Mouse (Mus musculus) limb, embryonic 13.5 days (tissue): Measurements from ENCODE around the gene Tril. TPM values are rescaled to one million over a fixed set of nuclear protein-coding genes. Genes with fewer than 3 reads are reported as not detected.

Experiments used
- ATAC-seq: fragments of 200-750 bp; cut with Nextera tagmentation; 2 replicates; pipeline ENCODE4 v1.8.0; 2017; ENCODE audit warnings: low read depth, moderate number of reproducible peaks, moderate TSS enrichment; ENCODE audit not compliant: low FRiP score
- H3K27ac ChIP-seq: fragments of 300-500 bp; sonication (generic); 2 replicates; pipeline ENCODE4 v1.5.1; 2015; ENCODE audit warnings: inconsistent platforms, mild to moderate bottlenecking, moderate library complexity
- H3K27me3 ChIP-seq: fragments of 300-500 bp; sonication (generic); 2 replicates; pipeline ENCODE4 v1.6.1; 2015; ENCODE audit warnings: mild to moderate bottlenecking, inconsistent platforms
- H3K36me3 ChIP-seq: fragments of 300-500 bp; sonication (generic); 2 replicates; pipeline ENCODE4 v1.6.1; 2015; ENCODE audit warnings: inconsistent platforms, mild to moderate bottlenecking, moderate library complexity
- H3K4me1 ChIP-seq: fragments of 300-500 bp; sonication (generic); 2 replicates; pipeline ENCODE4 v1.6.1; 2015; ENCODE audit warnings: inconsistent platforms
- H3K4me2 ChIP-seq: fragments of 300-500 bp; sonication (generic); replicated peaks from 2 replicates; pipeline ENCODE4 v1.6.1; 2015; ENCODE audit warnings: inconsistent platforms, mild to moderate bottlenecking, moderate library complexity
- H3K4me3 ChIP-seq: fragments of 300-500 bp; sonication (generic); 2 replicates; pipeline ENCODE4 v1.5.1; 2015; ENCODE audit warnings: moderate library complexity, mild to moderate bottlenecking, inconsistent platforms
- H3K9ac ChIP-seq: fragments of 300-500 bp; sonication (generic); 2 replicates; pipeline ENCODE4 v1.6.1; 2015; ENCODE audit warnings: mild to moderate bottlenecking, inconsistent platforms
- H3K9me3 ChIP-seq: fragments of 300-500 bp; sonication (generic); 2 replicates; pipeline ENCODE4 v1.6.1; 2016; ENCODE audit warnings: inconsistent platforms
- WGBS: fragments of 180-500 bp; shearing (Covaris S2); methylation state at CpG from one replicate; pipeline ENCODE4 v1.1.7; 2015; 5-methylcytosine and 5-hydroxymethylcytosine counted together
- polyA plus RNA-seq: library from polyadenylated mRNA; unstranded; fragments of >200 nt; fragmentation: Nextera tagmentation; extraction: Ambion mirVana; gene quantifications from 2 replicates; pipeline ENCODE4 v1.2.1, GENCODE M21; 2015

The Tril gene
- polyA plus RNA-seq: 93.3 and 104 TPM in 2 replicates

- peaks cover 13% of the 10 kb centered on the region; the same call in 1 of the 2 replicates for H3K27me3 ChIP-seq
- H3K4me2 ChIP-seq: peak within 1 kb of the TSS; percentile 99
- peaks cover 4% of the 10 kb centered on the region; the same call in 1 of the 2 replicates for H3K36me3 ChIP-seq
- peak within 1 kb of the TSS; percentile 91 for H3K9ac ChIP-seq
- H3K9me3 ChIP-seq: no peaks in the 10 kb centered on the region
- H3K27ac ChIP-seq: peak within 1 kb of the TSS; percentile 98
- 0% methylated on average over 43 of the region's 43 CpGs for WGBS
- H3K4me3 ChIP-seq: peak within 1 kb of the TSS; percentile 68
- H3K4me1 ChIP-seq: peaks cover 57% of the 10 kb centered on the region
- ATAC-seq: peak; percentile 82
Measured at GRCm38 (mm10) chr6:53820486-53820985, at the start of gene Tril. Gene Tril (minus strand): TSS chr6:53820830.

GRCm38 (mm10) chr6:53863011-53863410 is 42.4 kb upstream of the Tril start:
- no peaks in the 10 kb centered on the region for H3K9me3 ChIP-seq
- H3K4me3 ChIP-seq: no peak overlapping the region
- 77% methylated on average over 2 of the region's 2 CpGs for WGBS
- ATAC-seq: no peak
- no peak overlapping the region for H3K9ac ChIP-seq
- no peak overlapping the region for H3K27ac ChIP-seq
- H3K27me3 ChIP-seq: no peaks in the 10 kb centered on the region
- peaks cover 5% of the 10 kb centered on the region for H3K4me1 ChIP-seq
- no peak overlapping the region for H3K4me2 ChIP-seq
- H3K36me3 ChIP-seq: no peaks in the 10 kb centered on the region

- H3K9ac ChIP-seq: no peak overlapping the region
- no peak overlapping the region for H3K4me2 ChIP-seq
- 42% methylated on average over 1 of the region's 1 CpGs for WGBS
- no peaks in the 10 kb centered on the region for H3K27me3 ChIP-seq
- H3K4me1 ChIP-seq: peaks cover 30% of the 10 kb centered on the region
- no peak overlapping the region for H3K4me3 ChIP-seq
- H3K27ac ChIP-seq: no peak overlapping the region
- no peak for ATAC-seq
- H3K36me3 ChIP-seq: no peaks in the 10 kb centered on the region
- H3K9me3 ChIP-seq: no peaks in the 10 kb centered on the region
Measured at GRCm38 (mm10) chr6:53859106-53859505, 38.5 kb upstream of the Tril start.

GRCm38 (mm10) chr6:53857822-53858221 is 37.2 kb upstream of the Tril start:
- 60% methylated on average over 7 of the region's 7 CpGs for WGBS
- no peak for ATAC-seq
- no peak overlapping the region for H3K27ac ChIP-seq

GRCm38 (mm10) chr6:53856775-53857174 is 36.1 kb upstream of the Tril start:
- 85% methylated on average over 2 of the region's 2 CpGs for WGBS
- no peak for ATAC-seq
- no peak overlapping the region for H3K27ac ChIP-seq

More at GRCm38 (mm10) chr6:53857822-53858221, 37.2 kb upstream of the Tril start:
- Histone ChIP-seq H3K36me3 (no peaks in the 10 kb centered on the region), H3K4me2 (no peak overlapping the region), H3K9ac (no peak overlapping the region), H3K9me3 (no peaks in the 10 kb centered on the region), H3K27me3 (no peaks in the 10 kb centered on the region), H3K4me1 (peaks cover 31% of the 10 kb centered on the region), H3K4me3 (no peak overlapping the region)

GRCm38 (mm10) chr6:53854971-53855856 is 34.6 kb upstream of the Tril start:
- WGBS: 65% methylated on average over 12 of the region's 12 CpGs
- Histone ChIP-seq H3K9me3 (no peaks in the 10 kb centered on the region), H3K4me3 (no peak overlapping the region), H3K4me1 (peaks cover 31% of the 10 kb centered on the region), H3K27me3 (no peaks in the 10 kb centered on the region), H3K4me2 (no peak overlapping the region), H3K9ac (no peak overlapping the region), H3K27ac (peak overlapping the region; percentile 52; the same call in 1 of the 2 replicates), H3K36me3 (no peaks in the 10 kb centered on the region)
- ATAC-seq: peak; percentile 86

More at GRCm38 (mm10) chr6:53856775-53857174, 36.1 kb upstream of the Tril start:
- no peak overlapping the region for H3K4me3 ChIP-seq
- H3K4me1 ChIP-seq: peaks cover 31% of the 10 kb centered on the region
- no peaks in the 10 kb centered on the region for H3K9me3 ChIP-seq
- no peaks in the 10 kb centered on the region for H3K36me3 ChIP-seq
- no peak overlapping the region for H3K4me2 ChIP-seq
- no peak overlapping the region for H3K9ac ChIP-seq
- H3K27me3 ChIP-seq: no peaks in the 10 kb centered on the region

GRCm38 (mm10) chr6:53854226-53854625 is 33.6 kb upstream of the Tril start:
- peak overlapping the region; percentile 39 for H3K27ac ChIP-seq
- H3K4me3 ChIP-seq: no peak overlapping the region
- peaks cover 30% of the 10 kb centered on the region for H3K4me1 ChIP-seq
- no peaks in the 10 kb centered on the region for H3K36me3 ChIP-seq
- H3K27me3 ChIP-seq: no peaks in the 10 kb centered on the region
- 67% methylated on average over 2 of the region's 2 CpGs for WGBS
- H3K4me2 ChIP-seq: no peak overlapping the region
- ATAC-seq: no peak
- H3K9me3 ChIP-seq: no peaks in the 10 kb centered on the region
- no peak overlapping the region for H3K9ac ChIP-seq

GRCm38 (mm10) chr6:53853546-53853945 is 32.9 kb upstream of the Tril start:
- Histone ChIP-seq H3K9ac (no peak overlapping the region), H3K4me1 (peaks cover 27% of the 10 kb centered on the region), H3K36me3 (no peaks in the 10 kb centered on the region), H3K4me3 (no peak overlapping the region), H3K27ac (no peak overlapping the region), H3K27me3 (no peaks in the 10 kb centered on the region), H3K4me2 (no peak overlapping the region), H3K9me3 (no peaks in the 10 kb centered on the region)
- ATAC-seq: no peak
- WGBS: 61% methylated on average over 3 of the region's 3 CpGs

GRCm38 (mm10) chr6:53844626-53845025 is 24.0 kb upstream of the Tril start:
- no peak for ATAC-seq
- Histone ChIP-seq H3K4me2 (no peak overlapping the region), H3K4me3 (no peak overlapping the region), H3K27ac (no peak overlapping the region), H3K4me1 (peaks cover 10% of the 10 kb centered on the region), H3K9me3 (no peaks in the 10 kb centered on the region), H3K9ac (no peak overlapping the region), H3K36me3 (no peaks in the 10 kb centered on the region), H3K27me3 (no peaks in the 10 kb centered on the region)
- WGBS: 95% methylated on average over 17 of the region's 17 CpGs

- Histone ChIP-seq H3K27me3 (peaks cover 3% of the 10 kb centered on the region; the same call in 1 of the 2 replicates), H3K9me3 (no peaks in the 10 kb centered on the region), H3K36me3 (no peaks in the 10 kb centered on the region), H3K27ac (no peak overlapping the region), H3K4me2 (no peak overlapping the region), H3K9ac (no peak overlapping the region), H3K4me1 (peaks cover 22% of the 10 kb centered on the region), H3K4me3 (no peak overlapping the region)
- WGBS: 57% methylated on average over 4 of the region's 4 CpGs
- no peak for ATAC-seq
Measured at GRCm38 (mm10) chr6:53825213-53825612, 4.6 kb upstream of the Tril start.

GRCm38 (mm10) chr6:53821041-53821501 is 441 bp upstream of the Tril start:
- ATAC-seq: no peak
- Histone ChIP-seq H3K4me3 (peak overlapping the region; percentile 68), H3K4me1 (peaks cover 53% of the 10 kb centered on the region), H3K4me2 (peak overlapping the region; percentile 99), H3K9me3 (no peaks in the 10 kb centered on the region), H3K27me3 (peaks cover 13% of the 10 kb centered on the region; the same call in 1 of the 2 replicates), H3K27ac (peak overlapping the region; percentile 98), H3K36me3 (no peaks in the 10 kb centered on the region; the same call in 1 of the 2 replicates), H3K9ac (peak overlapping the region; percentile 91)
- 1% methylated on average over 18 of the region's 18 CpGs for WGBS
